Mouse (Mus musculus): ENCODE measurements around the gene Ifi205.

Gene Ifi205

DNA sequence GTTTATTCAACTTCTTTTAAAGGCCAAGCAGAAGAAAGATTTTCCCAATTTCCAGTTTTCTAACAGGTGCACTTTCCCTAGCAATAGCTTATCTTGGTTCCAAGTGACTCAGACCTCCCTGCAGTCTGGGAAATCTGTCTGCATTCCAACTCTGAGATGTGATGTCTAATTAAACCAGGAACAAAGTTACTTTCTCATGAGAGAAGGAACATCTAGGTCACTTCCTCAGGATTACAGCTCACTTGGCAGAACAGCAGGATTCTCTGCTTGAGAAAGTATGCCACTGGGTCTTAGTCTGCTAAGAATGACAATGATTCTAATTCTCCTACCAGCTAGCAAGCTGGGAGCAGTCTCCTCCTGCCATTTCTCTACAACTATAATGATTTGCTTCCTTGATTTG is 58.5 kb downstream of the Ifi205 start:
- no peak for DNase-seq (ENCODE audit: low spot score)

All from urinary bladder, postnatal 10 days (tissue).